Mouse (Mus musculus): Measurements from ENCODE around the gene Opn1sw. TPM values are rescaled to one million over a fixed set of nuclear protein-coding genes. Genes with fewer than 3 reads are reported as not detected.

Gene Opn1sw
- total and polyA plus RNA-seq, 3 experiments, result 0.04 TPM; not detected in 2

DNA sequence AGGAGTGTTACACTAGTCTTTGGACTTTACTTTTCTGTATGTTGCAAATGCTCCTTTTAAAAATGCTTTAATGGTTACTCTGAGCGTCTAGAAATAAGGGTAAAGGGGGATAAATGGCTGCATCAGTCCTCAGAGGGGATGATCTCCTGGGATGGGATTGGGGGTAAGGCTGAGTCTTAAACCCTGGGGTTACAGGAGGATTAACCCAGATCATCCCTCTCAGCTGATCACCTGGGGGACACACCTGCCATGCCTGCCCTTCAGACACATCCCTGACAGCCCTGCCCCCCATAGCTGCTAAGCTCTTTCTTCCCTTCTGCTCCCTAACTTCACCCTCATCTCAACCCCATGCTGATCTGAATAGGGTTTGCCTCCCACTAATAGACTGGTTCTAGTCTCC, 6.0 kb upstream of the Opn1sw start:
- Histone ChIP-seq H3K36me3 (ENCODE audit: control insufficient read depth in 1 of 2, insufficient read depth in 2 of 2, low read length in 2 of 2) (no peaks in the 10 kb centered on the region), H3K27me3 (ENCODE audit: control insufficient read depth in 1 of 2, insufficient read depth in 2 of 2, low read length in 2 of 2) (peaks cover 20% of the 10 kb centered on the region in 2 experiments), H3K9ac (ENCODE audit: control insufficient read depth, low read depth, low read length, poor library complexity, severe bottlenecking) (no peak overlapping the region), H3K4me3 (ENCODE audit: control insufficient read depth in 1 of 2, insufficient read depth in 1 of 2, low read depth in 2 of 2, low read length in 2 of 2) (no peak overlapping the region), H3K9me3 (replicated peaks; ENCODE audit: insufficient read depth, low read length) (no peaks in the 10 kb centered on the region), H3K27ac (ENCODE audit: control insufficient read depth, low read depth, low read length) (no peak overlapping the region), H3K79me2 (ENCODE audit: control insufficient read depth, insufficient read depth, low read length, poor library complexity) (no peaks in the 10 kb centered on the region), H3K4me1 (ENCODE audit: control insufficient read depth in 1 of 2, insufficient read depth in 2 of 2, low read length in 2 of 2) (no peaks in the 10 kb centered on the region)
- no peak for DNase-seq (ENCODE audit: low read depth, low spot score)
- TF ChIP-seq EP300 (IDR thresholded peaks at IDR 0.05; ENCODE audit: low read depth in 1 of 2, low read length in 2 of 2) (no peak), USF1 (IDR thresholded peaks at IDR 0.05; ENCODE audit: low read depth, low read length) (no peak), ETS1 (IDR thresholded peaks at IDR 0.05; ENCODE audit: low read depth, low read length) (no peak), ZC3H11A (IDR thresholded peaks at IDR 0.05; ENCODE audit: low read depth, low read length) (no peak), MAFK (IDR thresholded peaks at IDR 0.05; ENCODE audit: borderline replicate concordance, low read depth, low read length) (no peak), RCOR1 (IDR thresholded peaks at IDR 0.05; ENCODE audit: low read depth, low read length) (no peak), ZMIZ1 (IDR thresholded peaks at IDR 0.05; ENCODE audit: low read depth, low read length) (no peak), SIN3A (IDR thresholded peaks at IDR 0.05; ENCODE audit: low read length) (no peak), POLR2AphosphoS2 (IDR thresholded peaks at IDR 0.05; ENCODE audit: low read length) (no peak), HCFC1 (IDR thresholded peaks at IDR 0.05; ENCODE audit: low read depth, low read length) (no peak), KAT2A (conservative IDR thresholded peaks at IDR 0.05; ENCODE audit: low read depth, low read length) (no peak), NRF1 (IDR thresholded peaks at IDR 0.05; ENCODE audit: insufficient read depth, low read depth, low read length, poor library complexity, severe bottlenecking) (no peak), CHD1 (IDR thresholded peaks at IDR 0.05; ENCODE audit: low read depth, low read length) (no peak), CTCF (IDR thresholded peaks at IDR 0.05 in 2 of 3, conservative IDR thresholded peaks at IDR 0.05 in 1 of 3; ENCODE audit: control insufficient read depth in 1 of 3, insufficient read depth in 1 of 3, low read depth in 2 of 3, low read length in 3 of 3, poor library complexity in 1 of 3, severe bottlenecking in 1 of 3) (no peak), POLR2AphosphoS5 (IDR thresholded peaks at IDR 0.05; ENCODE audit: borderline replicate concordance, low read depth, low read length) (no peak), MYB (IDR thresholded peaks at IDR 0.05; ENCODE audit: low read depth, low read length) (no peak), ZKSCAN1 (IDR thresholded peaks at IDR 0.05; ENCODE audit: low read depth, low read length) (no peak)

DNA sequence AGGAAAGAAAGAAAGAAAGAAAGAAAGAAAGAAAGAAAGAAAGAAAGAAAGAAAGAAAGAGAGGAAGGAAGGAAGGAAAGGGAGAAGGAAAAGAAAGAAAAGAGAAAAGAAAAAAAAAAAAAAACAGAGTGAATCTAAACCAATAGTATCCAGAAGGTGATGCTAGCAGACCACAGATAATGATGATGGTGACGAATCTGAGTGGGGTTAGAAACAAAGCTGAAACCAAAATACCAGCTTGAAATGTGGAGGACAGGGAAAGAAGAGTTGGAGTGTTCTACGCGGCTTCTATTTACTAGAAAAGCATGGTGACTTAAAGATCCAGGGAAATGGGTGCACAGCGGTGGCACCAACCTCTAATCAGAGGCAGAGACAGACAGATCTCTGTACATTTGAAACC, 3.5 kb upstream of the Opn1sw start:
- H3K4me3 ChIP-seq (ENCODE audit: control insufficient read depth in 1 of 2, insufficient read depth in 1 of 2, low read depth in 2 of 2, low read length in 2 of 2), result no peak overlapping the region
- H3K9ac ChIP-seq (ENCODE audit: control insufficient read depth, low read depth, low read length, poor library complexity, severe bottlenecking), result no peak overlapping the region
- DNase-seq (ENCODE audit: low read depth, low spot score), result peak; percentile 51
- H3K27ac ChIP-seq (ENCODE audit: control insufficient read depth, low read depth, low read length), result no peak overlapping the region
- peaks cover 0 to 4% of the 10 kb centered on the region in 2 experiments; a peak in 2 of 4 replicates for H3K36me3 ChIP-seq (ENCODE audit: control insufficient read depth in 1 of 2, insufficient read depth in 2 of 2, low read length in 2 of 2)
- peaks cover 16% of the 10 kb centered on the region in 2 experiments for H3K27me3 ChIP-seq (ENCODE audit: control insufficient read depth in 1 of 2, insufficient read depth in 2 of 2, low read length in 2 of 2)
- H3K4me1 ChIP-seq (ENCODE audit: control insufficient read depth in 1 of 2, insufficient read depth in 2 of 2, low read length in 2 of 2), result peaks cover 0 to 4% of the 10 kb centered on the region in 2 experiments; a peak in 1 of 4 replicates
- TF ChIP-seq SMC3 (IDR thresholded peaks at IDR 0.05; ENCODE audit: low read depth, low read length), result peak; percentile 27; the same call in 1 of the 2 replicates
- peak; percentile 86 for TF ChIP-seq ZNF384 (IDR thresholded peaks at IDR 0.05; ENCODE audit: low read depth, low read length)
- TF ChIP-seq ZC3H11A (IDR thresholded peaks at IDR 0.05; ENCODE audit: low read depth, low read length), result 0 out of 2 replicates have a peak, but pooled peaks have one; percentile 4
- no peak for TF ChIP-seq TAL1 (IDR thresholded peaks at IDR 0.05; ENCODE audit: low read length)
- TF ChIP-seq CTCF (IDR thresholded peaks at IDR 0.05 in 2 of 3, conservative IDR thresholded peaks at IDR 0.05 in 1 of 3; ENCODE audit: control insufficient read depth in 1 of 3, insufficient read depth in 1 of 3, low read depth in 2 of 3, low read length in 3 of 3, poor library complexity in 1 of 3, severe bottlenecking in 1 of 3), result peak in 2 of 3 experiments; percentile 6 to 49; a peak in 2 of 6 replicates
- peak; percentile 60 for TF ChIP-seq RAD21 (IDR thresholded peaks at IDR 0.05; ENCODE audit: low read depth, low read length)
- TF ChIP-seq MXI1 (IDR thresholded peaks at IDR 0.05; ENCODE audit: low read depth, low read length), result no peak
- TF ChIP-seq MAZ (IDR thresholded peaks at IDR 0.05; ENCODE audit: low read depth, low read length), result no peak
- H3K9me3 ChIP-seq (replicated peaks; ENCODE audit: insufficient read depth, low read length), result no peaks in the 10 kb centered on the region
- H3K79me2 ChIP-seq (ENCODE audit: control insufficient read depth, insufficient read depth, low read length, poor library complexity), result no peaks in the 10 kb centered on the region; the same call in 1 of the 2 replicates

Measured in MEL (cell line).